Mouse (Mus musculus) megakaryocyte, embryonic 14.5 days (primary cell): ENCODE measurements around the gene Foxn4. TPM values are rescaled to one million over a fixed set of nuclear protein-coding genes. Genes with fewer than 3 reads are reported as not detected.

Experiments used
- H3K27me3 ChIP-seq: replicated peaks from 2 replicates; pipeline ENCODE3; 2012; ENCODE audit warnings: inconsistent platforms
- H3K36me3 ChIP-seq: replicated peaks from 2 replicates; pipeline ENCODE3; 2012; ENCODE audit warnings: low read length, inconsistent platforms, mixed read lengths
- H3K4me1 ChIP-seq: 2 replicates; pipeline ENCODE4 v1.6.1; 2012; ENCODE audit warnings: inconsistent platforms
- H3K4me3 ChIP-seq: replicated peaks from 2 replicates; pipeline ENCODE3; 2012; ENCODE audit warnings: moderate library complexity, mild to moderate bottlenecking, inconsistent platforms
- H3K9me3 ChIP-seq: 2 replicates; pipeline ENCODE4 v1.6.1; 2012; ENCODE audit warnings: inconsistent platforms
- FLI1 ChIP-seq: IDR thresholded peaks from 2 replicates; pipeline ENCODE4 v1.6.1; 2012; ENCODE audit warnings: low read length, inconsistent platforms, mixed read lengths
- GATA1 ChIP-seq: IDR thresholded peaks from 3 replicates; pipeline ENCODE4 v1.6.1; 2012; ENCODE audit warnings: mixed read lengths, low read length, inconsistent platforms, borderline replicate concordance
- polyA plus RNA-seq: library from polyadenylated mRNA; stranded (reverse); fragments of >175 nt; gene quantifications from 2 replicates; pipeline ENCODE4 v1.2.3, GENCODE M21; 2012; ENCODE audit warnings: low replicate concordance; ENCODE audit not compliant: insufficient read depth

Gene Foxn4
- polyA plus RNA-seq: not detected in 2 replicates

- Histone ChIP-seq H3K4me3 (no peak within 1 kb of the TSS), H3K27me3 (peaks cover 91% of the 10 kb centered on the region), H3K9me3 (no peaks in the 10 kb centered on the region), H3K4me1 (peaks cover 16% of the 10 kb centered on the region), H3K36me3 (no peaks in the 10 kb centered on the region)
- TF ChIP-seq FLI1 (no peak), GATA1 (no peak)
Observed at GRCm38 (mm10) chr5:114273693-114274402, at the start of gene Foxn4. TSS of gene Foxn4 (minus strand) at chr5:114273807.

- TF ChIP-seq FLI1 (no peak), GATA1 (no peak)
- no peak overlapping the region for H3K4me3 ChIP-seq
- peaks cover 8% of the 10 kb centered on the region for H3K4me1 ChIP-seq
- no peaks in the 10 kb centered on the region for H3K9me3 ChIP-seq
- peaks cover 53% of the 10 kb centered on the region for H3K27me3 ChIP-seq
- H3K36me3 ChIP-seq: no peaks in the 10 kb centered on the region
Observed at GRCm38 (mm10) chr5:114323105-114323790, 49.6 kb upstream of the Foxn4 start.

- peaks cover 28% of the 10 kb centered on the region for H3K27me3 ChIP-seq
- H3K4me1 ChIP-seq: peaks cover 6% of the 10 kb centered on the region
- H3K4me3 ChIP-seq: no peak overlapping the region
- no peaks in the 10 kb centered on the region for H3K9me3 ChIP-seq
- TF ChIP-seq FLI1 (no peak), GATA1 (no peak)
- no peaks in the 10 kb centered on the region for H3K36me3 ChIP-seq
Observed at GRCm38 (mm10) chr5:114309680-114310036, 36.1 kb upstream of the Foxn4 start.

GRCm38 (mm10) chr5:114308765-114309679 is 35.4 kb upstream of the Foxn4 start:
- Histone ChIP-seq H3K4me3 (no peak overlapping the region), H3K27me3 (peaks cover 30% of the 10 kb centered on the region), H3K4me1 (peaks cover 4% of the 10 kb centered on the region; the same call in 1 of the 2 replicates), H3K9me3 (no peaks in the 10 kb centered on the region), H3K36me3 (no peaks in the 10 kb centered on the region)
- TF ChIP-seq GATA1: no peak
- TF ChIP-seq FLI1: no peak

GRCm38 (mm10) chr5:114306496-114306895 is 32.9 kb upstream of the Foxn4 start:
- peaks cover 46% of the 10 kb centered on the region for H3K27me3 ChIP-seq
- peaks cover 4% of the 10 kb centered on the region; the same call in 1 of the 2 replicates for H3K4me1 ChIP-seq
- TF ChIP-seq FLI1 (no peak), GATA1 (no peak)
- no peak overlapping the region for H3K4me3 ChIP-seq
- no peaks in the 10 kb centered on the region for H3K36me3 ChIP-seq
- no peaks in the 10 kb centered on the region for H3K9me3 ChIP-seq

GRCm38 (mm10) chr5:114303166-114303565 is 29.6 kb upstream of the Foxn4 start:
- no peaks in the 10 kb centered on the region for H3K9me3 ChIP-seq
- H3K4me3 ChIP-seq: no peak overlapping the region
- no peaks in the 10 kb centered on the region for H3K36me3 ChIP-seq
- H3K27me3 ChIP-seq: peaks cover 47% of the 10 kb centered on the region
- no peak for TF ChIP-seq GATA1
- TF ChIP-seq FLI1: no peak
- no peaks in the 10 kb centered on the region; the same call in 1 of the 2 replicates for H3K4me1 ChIP-seq

GRCm38 (mm10) chr5:114299883-114300610 is 26.4 kb upstream of the Foxn4 start:
- Histone ChIP-seq H3K9me3 (no peaks in the 10 kb centered on the region), H3K4me1 (peaks cover 6% of the 10 kb centered on the region; the same call in 1 of the 2 replicates), H3K36me3 (no peaks in the 10 kb centered on the region), H3K4me3 (no peak overlapping the region), H3K27me3 (peaks cover 50% of the 10 kb centered on the region)
- no peak for TF ChIP-seq FLI1
- TF ChIP-seq GATA1: no peak

GRCm38 (mm10) chr5:114299156-114299855 is 25.7 kb upstream of the Foxn4 start:
- H3K36me3 ChIP-seq: no peaks in the 10 kb centered on the region
- no peaks in the 10 kb centered on the region for H3K9me3 ChIP-seq
- peaks cover 6% of the 10 kb centered on the region; the same call in 1 of the 2 replicates for H3K4me1 ChIP-seq
- peaks cover 53% of the 10 kb centered on the region for H3K27me3 ChIP-seq
- TF ChIP-seq GATA1 (no peak), FLI1 (no peak)
- H3K4me3 ChIP-seq: no peak overlapping the region
